Mouse (Mus musculus) heart, adult 2 months (tissue): ENCODE measurements around the gene Dok5.

Experiments
- CTCF ChIP-seq: fragments of 200-600 bp; IDR thresholded peaks from 2 replicates; pipeline ENCODE4 v1.8.1; 2022; ENCODE audit warnings: antibody characterized with exemption, mild to moderate bottlenecking, moderate library complexity
- POLR2A ChIP-seq: fragments of 200-500 bp; IDR thresholded peaks from 2 replicates; pipeline ENCODE4 v1.6.1; 2011; ENCODE audit warnings: mild to moderate bottlenecking, low read depth, low read length, control low read depth; ENCODE audit not compliant: insufficient read depth

- TF ChIP-seq CTCF = peak; percentile 56
- TF ChIP-seq POLR2A = no peak
Measured at GRCm38 (mm10) chr2:170683385-170683784, 48.2 kb upstream of the Dok5 start.
